Mouse (Mus musculus) limb, embryonic 15.5 days (tissue): ENCODE measurements at regions not wholly inside any gene's neighbourhood (a gene's known extent, or its start where the extent isn't known, plus 50 kb on each side); places are given as distances from the start of the nearest gene placed in this dataset.

ENCODE experiments used
- ATAC-seq: fragments of 200-750 bp; cut with Nextera tagmentation; 2 replicates; pipeline ENCODE4 v1.8.0; 2017; ENCODE audit warnings: low read depth, moderate TSS enrichment; ENCODE audit not compliant: insufficient number of reproducible peaks, low FRiP score, low TSS enrichment
- H3K27ac ChIP-seq: fragments of 300-500 bp; sonication (generic); 2 replicates; pipeline ENCODE4 v1.5.1; 2015; ENCODE audit warnings: moderate library complexity, mild to moderate bottlenecking, inconsistent platforms
- H3K27me3 ChIP-seq: fragments of 300-500 bp; sonication (generic); 2 replicates; pipeline ENCODE4 v1.6.1; 2015; ENCODE audit warnings: inconsistent platforms
- H3K36me3 ChIP-seq: fragments of 300-500 bp; sonication (generic); 2 replicates; pipeline ENCODE4 v1.6.1; 2015; ENCODE audit warnings: inconsistent platforms
- H3K4me1 ChIP-seq: fragments of 300-500 bp; sonication (generic); 2 replicates; pipeline ENCODE4 v1.6.1; 2015; ENCODE audit warnings: inconsistent platforms
- H3K4me2 ChIP-seq: fragments of 300-500 bp; sonication (generic); 2 replicates; pipeline ENCODE4 v1.6.1; 2015; ENCODE audit warnings: mild to moderate bottlenecking, inconsistent platforms
- H3K4me3 ChIP-seq: fragments of 300-500 bp; sonication (generic); 2 replicates; pipeline ENCODE4 v1.5.1; 2015; ENCODE audit warnings: mild to moderate bottlenecking, inconsistent platforms
- H3K9ac ChIP-seq: fragments of 300-500 bp; sonication (generic); 2 replicates; pipeline ENCODE4 v1.6.1; 2015; ENCODE audit warnings: inconsistent platforms
- H3K9me3 ChIP-seq: fragments of 300-500 bp; sonication (generic); 2 replicates; pipeline ENCODE4 v1.6.1; 2016; ENCODE audit warnings: inconsistent platforms
- WGBS: fragments of 180-500 bp; shearing (Covaris S2); methylation state at CpG from one replicate; pipeline ENCODE4 v1.1.7; 2015; 5-methylcytosine and 5-hydroxymethylcytosine counted together

- 74% methylated on average over 6 of the region's 6 CpGs for WGBS
- Histone ChIP-seq H3K36me3 (no peaks in the 10 kb centered on the region), H3K27ac (no peak overlapping the region), H3K4me1 (peaks cover 4% of the 10 kb centered on the region; the same call in 1 of the 2 replicates), H3K27me3 (no peaks in the 10 kb centered on the region), H3K9ac (no peak overlapping the region), H3K4me2 (no peak overlapping the region), H3K9me3 (no peaks in the 10 kb centered on the region), H3K4me3 (no peak overlapping the region)
- ATAC-seq, result no peak
Measured at GRCm38 (mm10) chr1:42025781-42026180, 669.8 kb upstream of the Pou3f3 start.

DNA sequence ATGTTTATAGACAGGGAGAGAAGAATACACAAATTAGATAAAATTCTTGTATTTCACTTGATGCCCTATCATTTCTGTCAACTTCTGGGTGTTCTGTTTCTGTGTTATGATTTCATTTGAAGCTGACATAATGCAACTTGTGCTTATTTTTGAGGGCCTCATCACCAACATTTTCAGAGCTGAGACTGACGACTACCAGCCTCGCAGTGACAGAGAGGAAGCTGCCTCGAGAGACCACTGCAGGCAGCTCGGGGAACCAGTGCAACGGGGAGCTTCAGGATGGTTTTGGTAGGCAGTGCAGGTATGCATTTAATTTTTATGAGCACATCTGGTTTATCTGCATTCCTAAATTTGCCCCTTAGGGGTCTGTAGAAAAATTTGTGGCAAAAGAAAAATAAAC, 669.1 kb upstream of the Pou3f3 start:
- H3K27me3 ChIP-seq, result no peaks in the 10 kb centered on the region
- H3K36me3 ChIP-seq, result no peaks in the 10 kb centered on the region
- H3K4me2 ChIP-seq, result no peak overlapping the region
- H3K9ac ChIP-seq, result no peak overlapping the region
- no peak overlapping the region for H3K4me3 ChIP-seq
- peaks cover 4% of the 10 kb centered on the region; the same call in 1 of the 2 replicates for H3K4me1 ChIP-seq
- no peaks in the 10 kb centered on the region for H3K9me3 ChIP-seq
- no peak for ATAC-seq
- H3K27ac ChIP-seq, result no peak overlapping the region
- WGBS, result 16% methylated on average over 5 of the region's 5 CpGs

DNA sequence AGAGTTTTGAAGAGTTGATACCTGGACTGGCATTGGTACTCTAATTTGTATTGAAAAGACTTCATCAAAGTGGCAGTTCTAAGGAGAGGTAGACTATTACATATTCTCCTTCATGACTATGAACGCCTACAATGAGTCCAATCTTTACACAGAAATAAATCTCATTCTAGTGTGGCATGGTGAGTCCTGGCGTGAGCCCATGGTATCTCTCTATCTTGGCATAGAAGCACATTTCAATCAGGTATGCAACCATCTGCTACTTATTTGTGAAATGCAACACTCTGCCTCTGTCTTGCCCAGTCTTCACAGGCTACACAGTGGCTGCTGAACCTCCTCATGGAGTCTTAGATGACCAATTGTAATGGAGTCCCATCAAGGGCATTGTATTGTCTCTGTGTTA, 661.8 kb upstream of the Pou3f3 start:
- 85% methylated on average over 2 of the region's 2 CpGs for WGBS

DNA sequence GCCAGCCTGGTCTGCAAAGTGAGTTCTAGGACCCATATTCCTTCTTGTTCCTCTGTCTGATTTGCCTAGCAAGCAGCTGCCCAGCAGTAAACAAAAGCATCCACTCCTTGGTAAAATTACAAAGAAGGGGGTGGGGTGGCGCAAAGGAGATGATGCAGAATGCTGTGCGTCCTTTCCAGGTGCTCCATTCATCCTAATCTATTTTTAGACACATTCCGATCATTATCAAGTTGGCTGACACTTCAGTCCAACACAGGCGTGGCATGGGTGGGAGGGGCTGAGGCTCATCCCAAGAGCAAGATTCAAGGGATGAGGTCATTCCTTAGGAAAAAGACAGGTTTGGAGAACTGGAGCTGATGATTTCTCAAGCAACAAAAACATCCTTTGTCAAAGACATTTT, 660.2 kb upstream of the Pou3f3 start:
- Histone ChIP-seq H3K27me3 (no peaks in the 10 kb centered on the region), H3K36me3 (no peaks in the 10 kb centered on the region), H3K9me3 (no peaks in the 10 kb centered on the region), H3K4me3 (no peak overlapping the region), H3K4me2 (no peak overlapping the region), H3K9ac (no peak overlapping the region), H3K27ac (no peak overlapping the region), H3K4me1 (no peaks in the 10 kb centered on the region)
- no peak for ATAC-seq
- 83% methylated on average over 4 of the region's 4 CpGs for WGBS

More for the DNA sequence above, 661.8 kb upstream of the Pou3f3 start:
- ATAC-seq, result no peak
- no peaks in the 10 kb centered on the region for H3K9me3 ChIP-seq
- no peaks in the 10 kb centered on the region for H3K27me3 ChIP-seq
- H3K36me3 ChIP-seq, result no peaks in the 10 kb centered on the region
- H3K4me3 ChIP-seq, result no peak overlapping the region
- no peaks in the 10 kb centered on the region for H3K4me1 ChIP-seq
- no peak overlapping the region for H3K27ac ChIP-seq
- H3K9ac ChIP-seq, result no peak overlapping the region
- no peak overlapping the region for H3K4me2 ChIP-seq

DNA sequence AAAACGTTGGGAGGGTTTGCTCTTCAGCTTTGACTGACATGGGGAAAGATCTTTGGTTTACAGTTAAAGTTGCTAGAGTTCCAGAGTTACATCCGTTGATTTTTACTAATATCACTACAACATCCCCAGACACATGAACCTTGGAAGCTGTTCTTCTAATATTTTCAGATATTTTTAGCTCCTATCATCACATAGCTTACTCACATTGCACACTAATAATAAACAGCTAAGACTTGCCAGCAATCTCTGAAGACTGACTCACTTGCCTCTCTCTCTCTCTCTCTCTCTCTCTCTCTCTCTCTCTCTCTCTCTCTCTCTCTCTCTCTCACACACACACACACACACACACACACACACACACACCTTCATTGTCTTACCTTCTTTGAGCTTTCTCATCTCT, 654.0 kb upstream of the Pou3f3 start:
- 67% methylated on average over 2 of the region's 2 CpGs for WGBS
- Histone ChIP-seq H3K9ac (no peak overlapping the region), H3K4me3 (no peak overlapping the region), H3K36me3 (no peaks in the 10 kb centered on the region), H3K4me2 (no peak overlapping the region), H3K9me3 (no peaks in the 10 kb centered on the region), H3K27me3 (no peaks in the 10 kb centered on the region), H3K27ac (no peak overlapping the region), H3K4me1 (no peaks in the 10 kb centered on the region)
- no peak for ATAC-seq

DNA sequence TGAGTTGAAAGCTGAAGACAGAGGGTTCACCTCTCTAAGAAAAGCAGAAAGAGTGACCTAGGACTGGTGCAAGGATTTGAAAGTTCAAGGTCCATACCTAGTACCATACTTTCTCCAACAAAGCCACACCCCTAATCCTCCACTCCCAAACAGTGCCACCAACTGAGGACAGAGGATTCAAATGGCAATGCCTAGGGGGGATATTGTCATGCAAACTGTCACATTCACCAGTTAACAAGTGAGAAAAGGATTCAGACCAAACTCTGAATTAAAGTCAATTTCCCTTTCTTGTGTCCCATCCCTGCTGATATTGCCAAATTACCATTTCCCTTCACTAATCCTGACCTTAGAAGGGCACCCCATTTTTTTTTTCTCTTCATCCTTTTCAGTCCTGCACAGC, 637.1 kb upstream of the Pou3f3 start:
- Histone ChIP-seq H3K4me2 (no peak overlapping the region), H3K27ac (no peak overlapping the region), H3K9ac (no peak overlapping the region), H3K27me3 (no peaks in the 10 kb centered on the region), H3K4me3 (no peak overlapping the region), H3K4me1 (no peaks in the 10 kb centered on the region), H3K9me3 (no peaks in the 10 kb centered on the region), H3K36me3 (no peaks in the 10 kb centered on the region)
- ATAC-seq, result no peak

GRCm38 (mm10) chr1:42070064-42070463, 625.5 kb upstream of the Pou3f3 start:
- no peak for ATAC-seq
- H3K9ac ChIP-seq, result no peak overlapping the region
- no peak overlapping the region for H3K27ac ChIP-seq
- H3K27me3 ChIP-seq, result no peaks in the 10 kb centered on the region
- no peak overlapping the region for H3K4me3 ChIP-seq
- no peaks in the 10 kb centered on the region for H3K9me3 ChIP-seq
- no peaks in the 10 kb centered on the region for H3K36me3 ChIP-seq
- no peaks in the 10 kb centered on the region for H3K4me1 ChIP-seq
- no peak overlapping the region for H3K4me2 ChIP-seq
- 63% methylated on average over 5 of the region's 5 CpGs for WGBS

DNA sequence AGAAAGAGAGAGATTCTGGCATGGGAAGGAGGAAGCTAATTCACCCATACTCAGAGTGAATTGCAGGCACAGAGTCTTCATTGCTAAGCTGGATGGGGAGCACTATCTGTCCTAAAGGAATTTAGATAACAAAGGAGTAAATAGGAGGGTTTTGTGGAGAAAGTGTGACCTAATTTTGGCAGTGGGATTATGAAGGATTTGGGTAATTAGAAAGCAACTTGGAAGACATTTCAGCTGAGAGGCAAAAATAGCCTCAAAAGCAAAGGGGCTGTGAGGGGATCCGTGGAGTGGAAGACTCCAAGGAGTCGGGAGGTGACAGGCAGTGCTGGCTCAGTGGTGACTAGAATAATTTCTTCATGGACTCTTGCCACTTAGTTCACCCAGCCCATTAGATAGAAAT, 599.5 kb upstream of the Pou3f3 start:
- H3K36me3 ChIP-seq, result no peaks in the 10 kb centered on the region
- H3K4me1 ChIP-seq, result no peaks in the 10 kb centered on the region
- WGBS, result 60% methylated on average over 2 of the region's 2 CpGs
- ATAC-seq, result no peak
- no peaks in the 10 kb centered on the region for H3K27me3 ChIP-seq
- H3K9me3 ChIP-seq, result no peaks in the 10 kb centered on the region
- no peak overlapping the region for H3K4me3 ChIP-seq
- no peak overlapping the region for H3K27ac ChIP-seq
- H3K4me2 ChIP-seq, result no peak overlapping the region
- no peak overlapping the region for H3K9ac ChIP-seq

DNA sequence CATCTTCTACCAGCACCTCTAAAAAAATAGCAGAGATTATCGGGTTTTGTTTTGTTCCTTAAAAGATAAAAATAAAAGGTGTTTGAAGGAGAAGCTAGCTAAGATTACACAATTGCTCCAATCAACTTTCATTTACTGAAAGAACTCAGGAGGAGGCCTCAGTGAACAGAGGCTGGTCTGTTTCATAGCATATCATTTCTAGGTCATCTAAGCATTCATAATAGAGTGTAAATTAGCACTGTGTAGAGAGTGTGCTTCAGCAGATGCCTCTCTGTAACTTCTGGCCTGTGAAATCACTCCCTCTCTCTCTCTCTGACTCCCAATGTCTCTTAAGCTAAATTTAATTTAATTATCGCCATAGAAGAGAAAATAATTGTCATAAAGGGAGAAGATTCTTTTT, 597.0 kb upstream of the Pou3f3 start:
- no peaks in the 10 kb centered on the region for H3K4me1 ChIP-seq
- 81% methylated on average over 2 of the region's 2 CpGs for WGBS
- H3K9ac ChIP-seq, result no peak overlapping the region
- no peaks in the 10 kb centered on the region for H3K36me3 ChIP-seq
- no peak overlapping the region for H3K4me2 ChIP-seq
- H3K27ac ChIP-seq, result no peak overlapping the region
- no peaks in the 10 kb centered on the region for H3K9me3 ChIP-seq
- H3K27me3 ChIP-seq, result no peaks in the 10 kb centered on the region
- no peak for ATAC-seq
- no peak overlapping the region for H3K4me3 ChIP-seq

GRCm38 (mm10) chr1:42107521-42107920, 588.0 kb upstream of the Pou3f3 start:
- no peak overlapping the region for H3K9ac ChIP-seq
- 76% methylated on average over 5 of the region's 5 CpGs for WGBS
- ATAC-seq, result no peak
- H3K27ac ChIP-seq, result no peak overlapping the region
- no peaks in the 10 kb centered on the region for H3K9me3 ChIP-seq
- H3K4me1 ChIP-seq, result no peaks in the 10 kb centered on the region
- H3K4me2 ChIP-seq, result no peak overlapping the region
- no peak overlapping the region for H3K4me3 ChIP-seq
- no peaks in the 10 kb centered on the region for H3K36me3 ChIP-seq
- no peaks in the 10 kb centered on the region for H3K27me3 ChIP-seq

- 90% methylated on average over 1 of the region's 1 CpGs for WGBS
- H3K9me3 ChIP-seq, result no peaks in the 10 kb centered on the region
- ATAC-seq, result no peak
- H3K4me2 ChIP-seq, result no peak overlapping the region
- H3K27me3 ChIP-seq, result no peaks in the 10 kb centered on the region
- H3K4me1 ChIP-seq, result no peaks in the 10 kb centered on the region
- no peak overlapping the region for H3K9ac ChIP-seq
- no peaks in the 10 kb centered on the region for H3K36me3 ChIP-seq
- no peak overlapping the region for H3K4me3 ChIP-seq
- H3K27ac ChIP-seq, result no peak overlapping the region
Measured at GRCm38 (mm10) chr1:42107925-42108324, 587.6 kb upstream of the Pou3f3 start.

DNA sequence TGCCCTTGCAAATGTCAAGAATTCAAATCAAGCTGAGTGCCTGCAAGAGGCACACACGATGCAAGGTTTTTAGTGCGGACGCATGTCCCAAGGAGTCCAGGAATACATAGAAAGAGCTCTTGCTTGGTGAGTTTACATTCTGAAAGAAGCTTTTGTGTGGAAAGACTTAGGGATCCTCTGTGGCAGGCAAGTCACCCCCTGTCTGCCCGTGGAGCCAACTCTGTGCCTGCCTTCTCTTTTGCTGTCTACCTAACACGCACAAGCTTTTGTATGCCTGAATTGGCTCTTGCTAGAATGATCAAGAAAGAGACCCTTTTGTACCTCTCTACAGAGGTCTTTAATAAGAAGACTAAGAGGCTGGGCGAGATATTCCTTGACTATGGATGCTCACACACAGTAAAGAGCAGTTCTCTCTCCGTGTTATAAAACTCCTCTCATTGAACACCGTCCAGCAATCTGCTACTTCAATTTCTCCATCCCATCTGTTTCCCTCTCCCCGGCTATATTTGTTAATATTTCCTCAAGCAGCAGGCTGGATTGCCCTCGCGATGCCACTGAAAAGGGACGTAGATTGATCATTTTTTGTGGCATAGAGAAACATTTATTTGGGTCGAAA, 543.3 kb upstream of the Pou3f3 start:
- ATAC-seq, result no peak
- H3K36me3 ChIP-seq, result no peaks in the 10 kb centered on the region
- no peak overlapping the region for H3K9ac ChIP-seq
- no peaks in the 10 kb centered on the region for H3K27me3 ChIP-seq
- H3K4me2 ChIP-seq, result no peak overlapping the region
- WGBS, result 68% methylated on average over 13 of the region's 13 CpGs
- no peak overlapping the region for H3K4me3 ChIP-seq
- no peaks in the 10 kb centered on the region for H3K9me3 ChIP-seq
- no peak overlapping the region for H3K27ac ChIP-seq
- H3K4me1 ChIP-seq, result no peaks in the 10 kb centered on the region

DNA sequence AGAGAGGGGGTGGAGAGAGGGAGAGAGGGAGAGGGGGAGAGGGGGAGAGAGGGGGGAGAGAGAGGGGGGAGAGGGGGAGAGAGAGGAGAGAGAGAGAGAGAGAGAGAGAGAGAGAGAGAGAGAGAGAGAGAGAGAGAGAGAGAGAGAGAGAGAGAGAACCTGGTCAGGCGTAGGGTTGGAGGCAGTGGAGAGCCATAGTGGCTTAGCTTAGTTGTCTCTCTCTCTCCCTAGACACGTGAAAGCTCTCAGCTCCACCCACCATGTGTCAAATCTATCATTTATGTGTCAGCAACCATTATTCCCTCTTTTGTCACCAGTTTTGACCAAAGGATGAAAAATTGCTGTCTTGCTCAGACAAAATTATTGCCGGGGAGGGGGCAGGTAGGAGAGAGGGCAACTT, 542.7 kb upstream of the Pou3f3 start:
- Histone ChIP-seq H3K4me3 (no peak overlapping the region), H3K27me3 (no peaks in the 10 kb centered on the region), H3K27ac (no peak overlapping the region), H3K4me2 (no peak overlapping the region), H3K9me3 (no peaks in the 10 kb centered on the region), H3K4me1 (no peaks in the 10 kb centered on the region), H3K9ac (no peak overlapping the region), H3K36me3 (no peaks in the 10 kb centered on the region)
- WGBS, result 53% methylated on average over 3 of the region's 3 CpGs
- no peak for ATAC-seq
